11 mouse cellular contexts compared by ENCODE assay signal in the genomic region with DNA sequence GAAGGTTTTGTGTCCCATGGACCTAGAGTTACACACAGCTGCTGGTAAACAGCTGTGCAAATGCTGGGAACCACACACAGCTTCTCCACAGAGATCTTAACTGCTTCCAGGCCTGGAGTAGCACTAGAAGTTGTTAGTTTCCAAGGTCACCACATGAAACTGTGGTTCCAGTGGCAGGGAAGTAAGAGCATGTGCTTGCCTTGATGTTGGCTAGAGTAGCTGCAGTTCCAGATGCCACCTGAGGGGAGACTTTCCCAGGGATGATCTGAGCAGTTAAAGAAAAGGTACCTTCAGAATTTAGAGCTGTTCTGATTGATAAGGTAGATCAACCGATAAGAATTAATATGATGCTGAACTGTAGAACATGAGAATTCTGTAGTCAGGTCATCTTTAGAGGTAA. TPM values are rescaled to one million over a fixed set of nuclear protein-coding genes. Genes with fewer than 3 reads are reported as not detected.
DNase-seq lines count a peak whose midpoint lies in the region; ATAC-seq and TF ChIP-seq lines count a peak whose summit lies in the region.
"Had no signal": no experiment of that assay in that cellular context is flagged by ENCODE, and none has a peak within 500 bp of the region (broad histone marks: within the 10 kb centered on the region; RNA-seq: fewer than 3 reads in every experiment).

No protein-coding gene starts in this region.

- no peak for TF ChIP-seq EP300 in heart, postnatal 0 days (IDR thresholded peaks at IDR 0.05; ENCODE audit: low read depth)

- H3K4me1 ChIP-seq in heart, postnatal 0 days (ENCODE audit: control insufficient read depth, insufficient read depth) = peaks cover 5% of the 10 kb centered on the region; the same call in 1 of the 2 replicates
- H3K4me1 ChIP-seq in cortical plate, adult 2 months (ENCODE audit: control insufficient read depth, insufficient read depth, low read length) = no peaks in the 10 kb centered on the region

- no peaks in the 10 kb centered on the region for H3K9me3 ChIP-seq in heart, postnatal 0 days (replicated peaks; ENCODE audit: control insufficient read depth, low read length)
- H3K9me3 ChIP-seq: hindbrain, embryonic 10.5 days had no signal

- H3K36me3 ChIP-seq in heart, postnatal 0 days (replicated peaks; ENCODE audit: control insufficient read depth, insufficient read depth, low read length) = peaks cover 64% of the 10 kb centered on the region

- no peak for DNase-seq in heart, postnatal 0 days (ENCODE audit: low spot score)
- no peak for DNase-seq in heart, adult 18-20 months
- DNase-seq in thymus, postnatal 4 days = peak; percentile 30
- no peak for DNase-seq in thymus, postnatal 0 days (ENCODE audit: low spot score)
- no peak for DNase-seq in spleen, postnatal 36 days (ENCODE audit: low spot score in 2 of 2)
- DNase-seq in heart, adult 9 months (ENCODE audit: low spot score in 2 of 2) = no peak
- no peak for DNase-seq in testis, postnatal 10 days (ENCODE audit: low spot score)
- DNase-seq: cerebellum, postnatal 36 days; left cerebral cortex, postnatal 4 days had no signal

- WGBS in heart, postnatal 0 days = 93% methylated on average over 1 of the region's 1 CpGs

- no peak overlapping the region for H3K27ac ChIP-seq in heart, postnatal 0 days (ENCODE audit: low read depth)
- H3K27ac ChIP-seq in cortical plate, adult 2 months (ENCODE audit: insufficient read depth, low read length) = no peak overlapping the region
- H3K27ac ChIP-seq: hindbrain, embryonic 10.5 days had no signal

- TF ChIP-seq CTCF in heart, postnatal 0 days (IDR thresholded peaks at IDR 0.05; ENCODE audit: low read depth) = 0 out of 2 replicates have a peak, but pooled peaks have one; percentile 4
- TF ChIP-seq CTCF in cortical plate, adult 2 months (IDR thresholded peaks at IDR 0.05; ENCODE audit: extremely low read depth, insufficient read depth, low read length) = peak; percentile 16; the same call in 1 of the 2 replicates

- no peak for TF ChIP-seq POLR2A in cortical plate, adult 2 months (IDR thresholded peaks at IDR 0.05; ENCODE audit: extremely low read depth, insufficient read depth, low read length)

- no peak overlapping the region for H3K4me3 ChIP-seq in heart, postnatal 0 days (ENCODE audit: low read depth, low read length)
- no peak overlapping the region for H3K4me3 ChIP-seq in cortical plate, adult 2 months (ENCODE audit: insufficient read depth, low read length)
- H3K4me3 ChIP-seq: hindbrain, embryonic 10.5 days had no signal

- H3K4me2 ChIP-seq in heart, postnatal 0 days (ENCODE audit: low read depth, low read length) = no peak overlapping the region

- ATAC-seq in heart, postnatal 0 days (ENCODE audit: insufficient read depth, low read depth) = no peak

- H3K9ac ChIP-seq in heart, postnatal 0 days (replicated peaks; ENCODE audit: low read depth, low read length) = no peak overlapping the region

- no peaks in the 10 kb centered on the region for H3K27me3 ChIP-seq in heart, postnatal 0 days (ENCODE audit: control insufficient read depth, insufficient read depth, low read length)

RNA-seq across cellular contexts. Expression of a gene that starts 6.6 kb away (rescaled TPM):
- 15.7 and 16.2 TPM in 2 replicates for total RNA-seq in heart, postnatal 0 days (2014; rRNA removed; ENCODE audit: low replicate concordance)
- polyA plus RNA-seq in heart, postnatal 0 days (2015; fragmentation: Nextera tagmentation; extraction: Ambion mirVana) = 20.2 and 24.2 TPM in 2 replicates
- 10 to 100 TPM; 13.3 to 15.1 TPM for total RNA-seq in heart, adult 18-20 months (2021)
- 41.7 and 45.4 TPM in 2 replicates for polyA plus RNA-seq in thymus, postnatal 0 days (2015; fragmentation: Nextera tagmentation; extraction: Ambion mirVana)
- polyA plus RNA-seq in cortical plate, adult 2 months (2012; rRNA removed) = 8.1 and 9.4 TPM in 2 replicates

RNA-seq across cellular contexts. Expression of a gene that starts 6.8 kb away (rescaled TPM):
- 173 and 191 TPM in 2 replicates for total RNA-seq in heart, postnatal 0 days (2014; rRNA removed; ENCODE audit: low replicate concordance)
- 168 and 171 TPM in 2 replicates for polyA plus RNA-seq in heart, postnatal 0 days (2015; fragmentation: Nextera tagmentation; extraction: Ambion mirVana)
- 100 to 1,000 TPM; 159 TPM for total RNA-seq in heart, adult 18-20 months (2021)
- polyA plus RNA-seq in thymus, postnatal 0 days (2015; fragmentation: Nextera tagmentation; extraction: Ambion mirVana) = 200 and 225 TPM in 2 replicates
- 74.7 and 75.2 TPM in 2 replicates for polyA plus RNA-seq in cortical plate, adult 2 months (2012; rRNA removed)

RNA-seq across cellular contexts. Expression of a gene that starts 16.5 kb away (rescaled TPM):
- 21.8 and 37.8 TPM in 2 replicates for total RNA-seq in heart, postnatal 0 days (2014; rRNA removed; ENCODE audit: low replicate concordance)
- 32.2 and 36.3 TPM in 2 replicates for polyA plus RNA-seq in heart, postnatal 0 days (2015; fragmentation: Nextera tagmentation; extraction: Ambion mirVana)
- 10 to 100 TPM; 40.4 to 50.6 TPM for total RNA-seq in heart, adult 18-20 months (2021)
- 67.9 and 68.4 TPM in 2 replicates for polyA plus RNA-seq in thymus, postnatal 0 days (2015; fragmentation: Nextera tagmentation; extraction: Ambion mirVana)
- polyA plus RNA-seq in cortical plate, adult 2 months (2012; rRNA removed) = 62.6 and 65.1 TPM in 2 replicates

RNA-seq across cellular contexts. Expression of a gene that starts 45.9 kb away (rescaled TPM):
- not detected in 2 replicates for total RNA-seq in heart, postnatal 0 days (2014; rRNA removed; ENCODE audit: low replicate concordance)
- not detected in 2 replicates for polyA plus RNA-seq in heart, postnatal 0 days (2015; fragmentation: Nextera tagmentation; extraction: Ambion mirVana)
- total RNA-seq in heart, adult 18-20 months (2021) = not detected
- polyA plus RNA-seq in thymus, postnatal 0 days (2015; fragmentation: Nextera tagmentation; extraction: Ambion mirVana) = 0.26 TPM in 1 of 2 replicates, not detected in the other
- 0.28 TPM in 1 of 2 replicates, not detected in the other for polyA plus RNA-seq in cortical plate, adult 2 months (2012; rRNA removed)
- polyA plus RNA-seq: hindbrain, embryonic 10.5 days had no signal

RNA-seq across cellular contexts. Expression of a gene that starts 52.6 kb away (rescaled TPM):
- total RNA-seq in heart, postnatal 0 days (2014; rRNA removed; ENCODE audit: low replicate concordance) = 12.1 and 16.4 TPM in 2 replicates
- polyA plus RNA-seq in heart, postnatal 0 days (2015; fragmentation: Nextera tagmentation; extraction: Ambion mirVana) = 8.7 and 9.6 TPM in 2 replicates
- total RNA-seq in heart, adult 18-20 months (2021) = 10 to 100 TPM; 16.8 to 16.9 TPM
- polyA plus RNA-seq in thymus, postnatal 0 days (2015; fragmentation: Nextera tagmentation; extraction: Ambion mirVana) = 13.5 and 14.8 TPM in 2 replicates
- 21.5 and 27.3 TPM in 2 replicates for polyA plus RNA-seq in cortical plate, adult 2 months (2012; rRNA removed)
